Mouse (Mus musculus) A20 (cell line): Measurements from ENCODE around the gene Cyp11a1.

Source experiments
- DNase-seq: peaks from one replicate; pipeline ENCODE4 v3.0.0-alpha.2; 2011; ENCODE audit warnings: low read depth, low spot score

The Cyp11a1 gene

GRCm38 (mm10) chr9:57972141-57972591, 34.0 kb upstream of the Cyp11a1 start:
- no peak for DNase-seq

GRCm38 (mm10) chr9:57972776-57973439, 33.3 kb upstream of the Cyp11a1 start:
- DNase-seq, result no peak

GRCm38 (mm10) chr9:57973440-57974066, 32.7 kb upstream of the Cyp11a1 start:
- no peak for DNase-seq

- peak; percentile 74 for DNase-seq
Observed at GRCm38 (mm10) chr9:57974221-57974620, 32.0 kb upstream of the Cyp11a1 start.

GRCm38 (mm10) chr9:57975200-57975821, 30.9 kb upstream of the Cyp11a1 start:
- DNase-seq, result peak; percentile 42

- peak; percentile 75 for DNase-seq
Observed at GRCm38 (mm10) chr9:57978025-57978424, 28.2 kb upstream of the Cyp11a1 start.

- DNase-seq, result no peak
Observed at GRCm38 (mm10) chr9:57978858-57979257, 27.4 kb upstream of the Cyp11a1 start.

- no peak for DNase-seq
Observed at GRCm38 (mm10) chr9:57980570-57980969, 25.6 kb upstream of the Cyp11a1 start.

- no peak for DNase-seq
Observed at GRCm38 (mm10) chr9:57985304-57985703, 20.9 kb upstream of the Cyp11a1 start.

GRCm38 (mm10) chr9:57986293-57986692, 19.9 kb upstream of the Cyp11a1 start:
- no peak for DNase-seq

GRCm38 (mm10) chr9:57988098-57988497, 18.1 kb upstream of the Cyp11a1 start:
- peak; percentile 80 for DNase-seq

- DNase-seq, result no peak
Observed at GRCm38 (mm10) chr9:57989309-57989708, 16.9 kb upstream of the Cyp11a1 start.

- peak; percentile 88 for DNase-seq
Observed at GRCm38 (mm10) chr9:57990438-57991110, 15.6 kb upstream of the Cyp11a1 start.

- no peak for DNase-seq
Observed at GRCm38 (mm10) chr9:57992060-57992459, 14.2 kb upstream of the Cyp11a1 start.

- no peak for DNase-seq
Observed at GRCm38 (mm10) chr9:57992781-57993591, 13.2 kb upstream of the Cyp11a1 start.

GRCm38 (mm10) chr9:57995282-57995681, 10.9 kb upstream of the Cyp11a1 start:
- DNase-seq, result peak; percentile 59

GRCm38 (mm10) chr9:57997511-57998031, 8.6 kb upstream of the Cyp11a1 start:
- no peak for DNase-seq

- peak; percentile 79 for DNase-seq
Observed at GRCm38 (mm10) chr9:57998032-57998659, 8.1 kb upstream of the Cyp11a1 start.

GRCm38 (mm10) chr9:57998685-57999084, 7.5 kb upstream of the Cyp11a1 start:
- no peak for DNase-seq

- no peak for DNase-seq
Observed at GRCm38 (mm10) chr9:57999676-58000075, 6.5 kb upstream of the Cyp11a1 start.

GRCm38 (mm10) chr9:58003272-58003671, 2.9 kb upstream of the Cyp11a1 start:
- no peak for DNase-seq
